Mouse (Mus musculus): Measurements from ENCODE around the gene Borcs6. TPM values are rescaled to one million over a fixed set of nuclear protein-coding genes. Genes with fewer than 3 reads are reported as not detected.

The Borcs6 gene
- polyA plus RNA-seq, 2 experiments = 12.3 to 15.2 TPM

DNA sequence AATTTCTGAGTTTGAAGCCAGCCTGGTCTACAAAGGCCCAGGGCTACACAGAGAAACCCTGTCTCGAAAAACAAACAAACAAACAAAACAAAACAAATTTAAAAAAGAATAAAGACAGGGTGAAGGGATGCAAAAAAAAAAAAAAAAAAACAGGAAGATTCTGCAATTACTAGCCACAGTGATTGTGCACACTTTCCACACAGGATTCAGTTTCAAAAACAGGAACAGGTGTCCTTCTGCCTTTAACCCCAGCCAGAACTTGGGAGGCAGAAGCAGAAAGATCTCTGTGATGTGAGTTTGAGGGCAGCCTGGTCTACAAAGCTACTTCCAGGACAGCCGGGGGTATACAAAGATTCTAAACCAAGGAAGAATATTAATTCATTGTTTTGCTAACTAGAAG is 1.3 kb upstream of the Borcs6 start:
- no peak for TF ChIP-seq POLR2A (IDR thresholded peaks at IDR 0.05; ENCODE audit: borderline replicate concordance, extremely low read depth, insufficient read depth, insufficient read length)
- H3K9ac ChIP-seq (ENCODE audit: low read depth, low read length, severe bottlenecking) = peak overlapping the region; percentile 67
- WGBS = 81% methylated on average over 2 of the region's 2 CpGs
- no peaks in the 10 kb centered on the region for H3K9me3 ChIP-seq (ENCODE audit: control insufficient read depth, low read length)
- DNase-seq (ENCODE audit: low spot score) (no peak), ATAC-seq (ENCODE audit: low FRiP score, low read depth) (no peak)
- peaks cover 18% of the 10 kb centered on the region for H3K4me1 ChIP-seq (ENCODE audit: control insufficient read depth, insufficient read depth, low read length)
- H3K4me3 ChIP-seq (replicated peaks; ENCODE audit: low read length) = peak overlapping the region; percentile 54
- H3K36me3 ChIP-seq (ENCODE audit: control insufficient read depth, insufficient read depth, low read length) = peaks cover 5% of the 10 kb centered on the region
- peak overlapping the region; percentile 53 for H3K4me2 ChIP-seq (replicated peaks; ENCODE audit: low read depth, low read length, severe bottlenecking)
- no peaks in the 10 kb centered on the region for H3K27me3 ChIP-seq (ENCODE audit: control insufficient read depth, insufficient read depth, low read length)
- no peak overlapping the region for H3K27ac ChIP-seq (replicated peaks; ENCODE audit: low read depth, low read length)

DNA sequence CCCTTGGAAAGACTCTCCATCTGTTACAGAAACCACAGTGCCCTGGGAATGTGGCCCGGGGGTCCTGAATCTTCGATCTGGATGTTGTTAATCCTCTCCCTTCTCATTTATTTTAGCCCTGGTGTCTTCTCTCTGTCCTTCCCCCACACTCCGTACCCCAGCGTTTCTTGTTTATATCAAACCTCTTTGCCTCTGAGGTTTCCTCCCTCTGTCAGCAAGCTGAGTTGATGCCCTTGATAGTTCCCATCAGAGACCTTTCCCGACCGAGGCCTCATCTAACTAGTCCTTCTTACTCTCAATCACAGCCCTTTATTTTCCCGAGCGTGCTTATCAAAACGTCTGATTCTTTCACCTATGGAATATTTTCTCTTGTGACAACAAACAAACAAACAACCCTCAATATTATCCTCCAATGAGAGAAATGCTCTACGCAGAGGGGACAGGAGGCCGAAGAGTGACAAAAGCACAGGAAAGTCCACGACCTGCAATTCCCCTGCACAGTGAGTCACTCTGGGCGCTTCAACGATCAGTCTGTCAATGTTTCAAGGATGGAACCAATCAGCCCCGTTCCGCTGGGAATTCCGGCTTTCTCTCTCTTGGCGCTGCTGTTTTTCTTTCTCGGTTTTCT is 674 bp upstream of the Borcs6 start:
- H3K4me2 ChIP-seq (replicated peaks; ENCODE audit: low read depth, low read length, severe bottlenecking) = peak overlapping the region; percentile 53
- ATAC-seq (ENCODE audit: low FRiP score, low read depth) (no peak), DNase-seq (ENCODE audit: low spot score) (no peak)
- peak overlapping the region; percentile 67 for H3K9ac ChIP-seq (ENCODE audit: low read depth, low read length, severe bottlenecking)
- H3K27me3 ChIP-seq (ENCODE audit: control insufficient read depth, insufficient read depth, low read length) = no peaks in the 10 kb centered on the region
- H3K36me3 ChIP-seq (ENCODE audit: control insufficient read depth, insufficient read depth, low read length) = peaks cover 2% of the 10 kb centered on the region; the same call in 1 of the 2 replicates
- H3K27ac ChIP-seq (replicated peaks; ENCODE audit: low read depth, low read length) = peak overlapping the region; percentile 40
- peaks cover 18% of the 10 kb centered on the region for H3K4me1 ChIP-seq (ENCODE audit: control insufficient read depth, insufficient read depth, low read length)
- 3% methylated on average over 19 of the region's 19 CpGs for WGBS
- H3K9me3 ChIP-seq (ENCODE audit: control insufficient read depth, low read length) = no peaks in the 10 kb centered on the region
- no peak for TF ChIP-seq POLR2A (IDR thresholded peaks at IDR 0.05; ENCODE audit: borderline replicate concordance, extremely low read depth, insufficient read depth, insufficient read length)
- H3K4me3 ChIP-seq (replicated peaks; ENCODE audit: low read length) = peak overlapping the region; percentile 54

DNA sequence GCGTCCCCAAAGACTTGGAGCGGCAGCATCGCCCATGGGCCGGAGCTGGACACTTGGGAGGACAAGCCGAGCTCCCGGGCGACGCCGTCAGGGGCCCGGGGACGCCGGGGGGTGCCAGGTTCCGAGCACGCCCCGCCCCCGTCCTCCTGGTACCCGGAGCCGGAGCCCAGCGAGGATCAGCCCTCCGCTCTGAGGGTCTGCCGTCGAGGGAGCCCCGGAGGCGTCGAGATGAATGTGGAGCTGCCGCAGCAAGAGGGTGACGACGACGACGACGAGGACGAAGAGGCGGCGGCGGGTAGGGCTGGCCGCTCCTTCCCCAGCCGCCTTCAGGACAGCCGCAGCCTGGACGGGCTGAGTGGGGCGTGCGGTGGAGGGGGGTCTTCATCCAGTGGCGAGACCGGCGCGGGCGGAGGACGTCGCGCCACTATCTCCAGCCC is 476 bp downstream of the Borcs6 start:
- peak overlapping the region; percentile 87 for H3K4me2 ChIP-seq (replicated peaks; ENCODE audit: low read depth, low read length, severe bottlenecking)
- peak overlapping the region; percentile 64 for H3K9ac ChIP-seq (ENCODE audit: low read depth, low read length, severe bottlenecking)
- peaks cover 18% of the 10 kb centered on the region for H3K4me1 ChIP-seq (ENCODE audit: control insufficient read depth, insufficient read depth, low read length)
- peak overlapping the region; percentile 34 for H3K27ac ChIP-seq (replicated peaks; ENCODE audit: low read depth, low read length)
- 0% methylated on average over 15 of the region's 49 CpGs for WGBS
- ATAC-seq (ENCODE audit: low FRiP score, low read depth) (no peak), DNase-seq (ENCODE audit: low spot score) (no peak)
- H3K4me3 ChIP-seq (replicated peaks; ENCODE audit: low read length) = peak overlapping the region; percentile 54
- H3K27me3 ChIP-seq (ENCODE audit: control insufficient read depth, insufficient read depth, low read length) = no peaks in the 10 kb centered on the region
- H3K36me3 ChIP-seq (ENCODE audit: control insufficient read depth, insufficient read depth, low read length) = no peaks in the 10 kb centered on the region
- H3K9me3 ChIP-seq (ENCODE audit: control insufficient read depth, low read length) = no peaks in the 10 kb centered on the region
- TF ChIP-seq POLR2A (IDR thresholded peaks at IDR 0.05; ENCODE audit: borderline replicate concordance, extremely low read depth, insufficient read depth, insufficient read length) = no peak

DNA sequence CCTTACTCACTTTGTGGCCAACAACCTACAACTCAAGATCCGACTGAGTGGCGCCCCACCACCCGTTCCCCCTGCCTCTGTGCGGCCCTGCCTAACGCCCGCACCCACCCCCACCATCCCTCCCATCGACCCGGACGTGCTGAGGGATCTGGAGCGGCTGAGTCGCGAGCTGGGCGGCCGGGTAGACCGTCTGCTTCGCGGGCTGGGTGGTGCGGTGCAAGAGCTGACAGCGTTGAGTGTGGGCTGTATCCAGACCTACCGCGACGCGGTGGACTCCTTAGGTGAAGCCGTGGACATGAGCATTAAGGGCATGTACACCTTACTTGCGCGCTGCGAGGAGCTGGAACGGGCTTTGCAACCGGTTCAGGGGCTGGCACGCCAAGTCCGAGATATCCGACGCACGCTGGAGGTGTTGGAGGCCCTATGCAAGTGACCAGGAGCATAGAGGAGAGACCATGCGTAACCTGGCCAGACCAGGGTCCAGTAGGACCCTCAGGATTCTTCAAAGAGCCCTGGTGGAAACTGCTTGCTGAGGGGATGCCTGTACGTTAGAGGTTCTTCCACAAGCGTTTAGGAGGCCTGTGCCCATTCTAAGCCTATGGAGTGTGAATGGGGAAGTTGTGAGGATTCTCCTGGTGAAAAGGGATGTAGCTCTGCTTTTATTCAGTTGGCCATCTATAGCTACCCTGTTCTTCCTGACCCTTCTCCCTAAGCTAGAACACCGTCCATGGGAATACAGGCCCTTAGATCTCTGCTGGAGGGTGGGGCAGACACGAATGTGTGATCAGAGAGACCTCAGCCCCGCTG is 1.1 kb downstream of the Borcs6 start:
- Histone ChIP-seq H3K4me2 (replicated peaks; ENCODE audit: low read depth, low read length, severe bottlenecking) (peak overlapping the region; percentile 87), H3K27me3 (ENCODE audit: control insufficient read depth, insufficient read depth, low read length) (no peaks in the 10 kb centered on the region), H3K9me3 (ENCODE audit: control insufficient read depth, low read length) (no peaks in the 10 kb centered on the region), H3K4me1 (ENCODE audit: control insufficient read depth, insufficient read depth, low read length) (peaks cover 18% of the 10 kb centered on the region), H3K9ac (ENCODE audit: low read depth, low read length, severe bottlenecking) (peak overlapping the region; percentile 64), H3K36me3 (ENCODE audit: control insufficient read depth, insufficient read depth, low read length) (no peaks in the 10 kb centered on the region), H3K27ac (replicated peaks; ENCODE audit: low read depth, low read length) (peak overlapping the region; percentile 34), H3K4me3 (replicated peaks; ENCODE audit: low read length) (peak overlapping the region; percentile 54)
- no peak for TF ChIP-seq POLR2A (IDR thresholded peaks at IDR 0.05; ENCODE audit: borderline replicate concordance, extremely low read depth, insufficient read depth, insufficient read length)
- no peak for DNase-seq (ENCODE audit: low spot score)
- no peak for ATAC-seq (ENCODE audit: low FRiP score, low read depth)
- 3% methylated on average over 33 of the region's 40 CpGs for WGBS

DNA sequence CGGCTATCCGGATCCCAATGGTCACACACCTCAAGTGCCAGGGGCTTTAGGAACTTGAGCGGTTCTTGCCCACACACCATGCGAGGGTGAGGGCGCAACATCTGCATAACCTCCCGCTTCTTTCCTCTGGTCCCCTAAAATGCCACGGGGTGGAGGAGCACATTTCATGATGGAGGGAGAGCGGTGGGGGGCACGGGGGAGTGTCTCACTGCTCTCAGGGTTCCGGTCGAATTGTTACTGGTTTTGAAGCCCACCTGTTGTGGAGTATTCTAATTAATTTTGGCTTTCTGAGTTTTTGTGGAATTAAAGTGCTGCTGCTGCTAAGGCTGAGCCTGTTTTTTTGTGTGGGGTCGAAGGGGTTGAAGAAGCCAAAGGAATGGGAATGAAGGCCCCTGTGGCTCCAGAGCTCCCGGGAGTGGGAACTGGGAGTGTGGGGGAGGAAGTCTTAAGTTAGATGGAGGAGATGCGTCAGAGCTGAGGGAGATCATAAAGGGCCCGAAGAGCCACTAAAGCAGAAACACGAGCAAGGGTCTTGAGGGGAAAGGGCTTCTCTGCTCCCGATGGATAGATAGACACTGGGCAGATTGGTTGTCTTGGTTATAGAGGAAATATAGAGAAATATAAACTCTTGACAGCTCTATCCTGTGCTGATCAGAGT is 1.9 kb downstream of the Borcs6 start:
- WGBS = 12% methylated on average over 17 of the region's 17 CpGs
- H3K9ac ChIP-seq (ENCODE audit: low read depth, low read length, severe bottlenecking) = peak overlapping the region; percentile 64; the same call in 1 of the 2 replicates

More for the DNA sequence above, 1.9 kb downstream of the Borcs6 start:
- ATAC-seq (ENCODE audit: low FRiP score, low read depth) = no peak
- Histone ChIP-seq H3K4me3 (replicated peaks; ENCODE audit: low read length) (peak overlapping the region; percentile 54), H3K36me3 (ENCODE audit: control insufficient read depth, insufficient read depth, low read length) (no peaks in the 10 kb centered on the region), H3K4me2 (replicated peaks; ENCODE audit: low read depth, low read length, severe bottlenecking) (peak overlapping the region; percentile 87), H3K27me3 (ENCODE audit: control insufficient read depth, insufficient read depth, low read length) (no peaks in the 10 kb centered on the region), H3K9me3 (ENCODE audit: control insufficient read depth, low read length) (no peaks in the 10 kb centered on the region), H3K4me1 (ENCODE audit: control insufficient read depth, insufficient read depth, low read length) (peaks cover 19% of the 10 kb centered on the region), H3K27ac (replicated peaks; ENCODE audit: low read depth, low read length) (no peak overlapping the region)
- no peak for DNase-seq (ENCODE audit: low spot score)
- no peak for TF ChIP-seq POLR2A (IDR thresholded peaks at IDR 0.05; ENCODE audit: borderline replicate concordance, extremely low read depth, insufficient read depth, insufficient read length)

All from limb, embryonic 14.5 days (tissue).